Mouse (Mus musculus): ENCODE measurements around the gene Mad1l1.
A peak's percentile ranks its signal among the peaks of the same experiment; 100 is the strongest.

Mad1l1 gene

DNA sequence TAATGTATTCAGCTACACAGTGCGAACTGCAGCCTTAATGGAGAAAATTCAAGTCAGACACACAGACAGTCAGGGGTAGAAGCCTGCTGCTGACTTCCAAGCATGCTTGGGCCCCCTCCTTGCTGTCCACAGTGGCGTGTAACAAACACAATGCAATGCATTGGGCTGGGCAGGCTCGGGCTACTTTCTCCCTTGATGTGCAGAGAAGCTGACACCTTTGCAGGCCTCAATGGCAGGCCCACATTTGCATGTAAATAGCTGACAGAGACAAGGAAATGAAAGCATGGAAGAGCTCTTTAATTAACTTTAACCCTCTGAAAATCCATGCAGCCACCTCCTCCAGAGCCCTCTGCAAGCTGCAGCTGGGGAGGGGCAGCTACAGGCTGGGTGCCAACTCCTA, 147.3 kb downstream of the Mad1l1 start:
- no peak for DNase-seq

DNA sequence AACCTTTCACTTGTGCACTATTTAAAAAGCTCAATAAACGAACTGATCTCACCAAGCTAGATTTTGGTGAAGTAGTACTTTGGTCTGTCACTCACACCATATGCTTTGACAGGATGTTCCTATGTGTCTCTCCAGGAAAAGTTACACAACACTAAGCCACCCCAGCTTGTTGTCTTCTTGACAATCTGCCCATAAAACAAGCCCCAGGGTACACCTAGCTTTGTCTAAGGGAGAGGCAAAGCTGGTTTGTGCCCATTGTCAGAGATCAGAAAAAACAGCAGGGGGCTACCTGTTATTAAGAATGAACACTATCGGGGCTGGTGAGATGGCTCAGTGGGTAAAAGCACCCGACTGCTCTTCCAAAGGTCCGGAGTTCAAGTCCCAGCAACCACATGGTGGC, 148.2 kb downstream of the Mad1l1 start:
- no peak for DNase-seq

DNA sequence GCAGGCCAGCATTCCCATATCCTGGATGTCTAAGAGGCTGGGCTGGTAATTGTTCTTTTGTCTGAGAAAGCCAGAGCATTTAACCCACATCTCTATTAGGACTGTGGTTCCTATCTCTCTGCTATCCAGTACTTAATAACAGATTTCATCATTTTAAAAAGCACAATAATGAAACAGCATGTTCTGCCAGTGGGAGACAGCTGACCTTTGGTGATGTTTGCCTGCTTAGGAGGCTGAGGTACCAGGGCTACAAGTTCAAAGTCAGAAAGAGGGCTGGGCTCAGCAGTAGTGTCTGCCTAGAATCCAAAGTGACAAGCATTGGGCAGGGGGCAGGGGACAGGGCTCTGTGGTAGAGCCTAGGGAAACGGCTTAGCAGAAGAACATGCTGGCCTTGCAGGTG, 149.6 kb downstream of the Mad1l1 start:
- DNase-seq = no peak

DNA sequence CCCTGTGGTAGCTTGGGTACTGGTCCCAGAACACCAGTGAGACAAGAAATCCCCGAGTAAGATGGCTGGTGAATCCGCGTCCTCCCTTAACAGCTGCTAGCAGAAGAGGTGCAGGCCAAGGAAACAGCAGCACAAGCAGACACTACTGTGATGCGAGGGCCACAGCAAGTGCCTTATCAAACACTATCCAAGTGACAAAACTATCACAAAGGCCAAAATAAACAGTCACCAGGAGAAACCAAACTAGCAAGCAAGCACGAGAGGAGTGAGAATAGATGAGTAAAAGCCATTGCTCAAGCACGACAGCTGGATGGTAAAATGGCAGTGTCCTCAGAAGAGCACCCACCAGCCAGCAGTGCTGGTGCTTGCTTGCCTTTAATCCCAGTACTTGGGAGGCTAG, 153.8 kb downstream of the Mad1l1 start:
- DNase-seq = no peak

DNA sequence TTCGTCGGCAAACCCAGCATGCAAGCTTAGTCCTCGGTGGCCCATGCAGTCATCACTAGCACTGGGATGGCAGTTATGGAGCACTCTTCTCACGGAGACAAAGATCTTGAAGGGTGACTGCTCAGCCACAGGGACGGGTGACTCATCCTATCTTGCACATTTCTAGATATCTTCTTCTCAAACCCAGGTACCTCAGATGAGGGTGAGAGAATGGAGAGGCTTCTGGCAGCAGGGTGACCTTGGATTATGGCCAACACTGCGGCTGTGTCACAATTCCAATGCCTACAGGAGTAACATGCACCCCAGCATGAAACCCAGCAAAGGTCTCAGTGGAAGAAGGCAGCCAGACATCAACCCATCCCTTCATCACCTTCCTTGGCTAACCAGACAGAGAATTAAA, 154.3 kb downstream of the Mad1l1 start:
- DNase-seq = peak; percentile 15

DNA sequence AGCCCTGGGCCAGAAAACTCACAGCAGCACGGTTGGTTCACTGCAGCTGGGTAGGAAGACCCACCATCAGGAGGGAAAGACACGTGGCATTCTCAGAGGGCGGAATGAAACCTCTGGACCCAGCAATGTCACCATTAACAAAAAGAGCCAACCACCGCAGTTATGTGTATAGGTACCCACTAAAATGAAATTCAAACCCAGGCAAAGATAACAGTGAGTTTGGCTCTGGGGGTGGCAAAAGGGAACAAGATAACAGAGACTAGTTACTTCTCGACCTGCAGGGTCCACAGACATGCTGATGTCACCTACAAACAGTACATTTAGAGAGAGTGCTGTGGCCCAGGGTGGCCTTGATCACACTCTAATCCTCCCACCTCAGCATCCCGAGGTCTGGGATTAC, 157.4 kb downstream of the Mad1l1 start:
- no peak for DNase-seq

DNA sequence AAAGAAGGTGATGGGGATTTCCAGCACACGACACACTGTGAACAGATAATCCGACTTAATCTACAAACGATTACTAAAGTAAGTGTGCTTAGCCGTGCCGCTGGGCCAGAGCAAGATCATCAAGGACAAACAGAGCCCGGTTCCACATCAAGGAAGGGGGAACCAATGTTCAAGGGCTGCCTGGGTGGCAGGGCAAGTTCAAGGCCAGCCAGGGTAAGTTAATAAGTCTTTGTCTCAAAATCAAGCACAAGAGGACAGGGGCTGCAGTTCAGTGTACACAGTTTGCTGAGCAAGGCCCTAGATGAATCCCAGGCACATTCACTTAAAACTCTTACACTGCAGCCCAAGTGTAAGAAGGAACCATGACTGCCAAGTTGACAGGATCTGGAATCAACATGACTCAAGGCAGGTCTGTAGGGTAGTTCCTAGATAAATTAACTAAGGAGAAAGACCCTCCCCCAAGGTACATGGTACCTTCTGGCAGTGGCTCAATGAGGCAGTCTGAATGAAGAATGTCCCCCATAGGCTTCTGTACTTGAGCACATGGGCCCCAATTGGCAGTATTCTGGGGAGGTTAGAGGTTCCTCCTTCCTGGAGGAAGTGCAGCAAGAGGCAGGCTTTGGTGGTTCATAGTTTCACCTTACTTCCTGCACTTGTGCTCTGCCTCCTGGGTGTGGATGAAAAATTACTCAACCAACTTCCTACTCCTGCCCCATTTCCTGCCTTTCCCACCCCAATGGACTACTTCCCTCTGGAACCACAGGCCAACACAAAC, 159.1 kb downstream of the Mad1l1 start:
- no peak for DNase-seq

DNA sequence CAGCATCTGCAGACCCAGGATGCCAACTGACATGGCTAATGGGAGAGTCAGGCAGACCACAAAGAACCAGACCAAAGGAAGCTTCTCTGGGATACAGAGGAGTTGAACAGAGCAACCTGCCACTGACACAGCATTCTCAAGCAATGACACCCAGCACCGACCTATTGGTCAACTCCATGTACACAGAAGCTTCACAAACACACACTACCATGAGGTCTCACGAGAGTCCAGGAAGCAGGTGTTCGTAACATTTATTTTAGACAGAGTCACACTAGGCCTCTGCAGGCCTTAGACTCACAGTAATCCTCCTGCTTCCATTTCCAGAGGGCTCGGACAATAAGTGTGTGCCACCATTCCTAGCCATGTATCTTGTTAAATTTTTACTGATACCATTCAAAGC, 162.3 kb downstream of the Mad1l1 start:
- DNase-seq = no peak

DNA sequence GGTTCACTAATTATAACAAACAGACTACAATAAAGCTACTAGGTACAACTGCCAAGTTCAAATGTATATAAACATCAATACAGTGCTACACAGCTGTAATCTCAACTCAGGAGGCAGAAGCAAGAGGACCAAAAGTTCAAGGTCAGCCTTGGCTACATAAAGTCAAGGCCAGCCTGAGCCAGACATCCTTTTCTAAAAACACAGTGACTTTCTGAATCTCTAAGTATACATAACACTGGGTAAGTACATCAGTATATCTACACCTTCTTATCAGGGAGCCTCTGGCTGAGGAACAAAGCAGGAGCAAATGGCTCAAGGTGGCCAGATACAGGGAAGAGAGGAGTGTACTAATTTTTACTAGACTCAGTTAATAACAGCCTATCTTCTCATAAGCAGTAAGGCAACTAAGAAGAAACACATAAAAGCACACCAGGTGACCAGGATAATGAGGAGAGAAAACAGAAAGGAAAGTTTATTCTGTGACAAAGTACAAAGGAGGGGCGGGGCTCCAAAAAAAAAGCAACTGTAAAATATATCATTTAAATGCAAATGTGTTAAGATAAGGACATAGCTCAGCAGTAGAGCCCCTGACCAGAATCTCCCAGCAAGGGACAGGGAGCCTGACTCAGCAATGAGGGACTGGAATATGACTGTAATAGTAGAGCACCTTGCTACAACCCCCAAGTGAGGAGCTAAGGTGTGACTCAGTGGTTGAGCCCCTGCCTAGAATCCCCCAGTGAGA, 163.3 kb downstream of the Mad1l1 start:
- DNase-seq = no peak

DNA sequence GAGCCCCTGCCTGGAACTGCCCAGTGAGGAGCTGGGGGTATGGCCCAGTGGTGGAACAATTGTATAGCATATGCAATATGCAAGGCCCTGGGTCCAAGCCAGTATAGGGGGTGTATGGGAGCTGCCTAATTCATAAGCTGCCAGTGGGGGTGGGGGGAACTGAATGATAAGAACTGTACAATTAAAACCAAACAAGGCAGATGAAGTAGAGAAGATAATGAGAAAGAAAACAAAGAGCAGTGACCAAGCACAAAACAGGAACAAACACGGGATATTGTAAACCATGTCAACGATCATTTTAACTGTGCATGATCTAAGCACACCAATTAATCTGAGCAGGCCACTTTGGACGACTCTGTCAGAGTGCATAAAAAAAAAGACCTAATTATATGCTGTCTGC, 167.2 kb downstream of the Mad1l1 start:
- DNase-seq = no peak

DNA sequence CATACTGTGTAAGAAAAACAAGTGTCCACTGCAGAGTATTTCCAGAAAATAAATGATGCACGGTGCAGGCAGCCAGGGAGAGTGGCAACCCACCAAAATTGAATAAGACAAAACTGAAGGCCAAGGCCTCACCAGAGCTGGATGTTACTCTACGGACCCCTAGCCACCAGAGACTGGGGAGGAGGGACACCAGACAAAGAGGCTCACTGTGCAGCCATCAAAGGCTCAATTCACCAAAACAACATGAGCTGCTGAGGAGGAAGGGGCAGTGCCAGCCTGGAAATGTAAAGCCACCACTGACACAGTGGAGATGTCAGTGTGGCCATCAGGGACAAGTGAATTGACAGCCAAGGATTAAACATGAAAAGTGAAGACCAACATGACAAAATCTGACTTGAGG, 169.5 kb downstream of the Mad1l1 start:
- DNase-seq = peak; percentile 13

DNA sequence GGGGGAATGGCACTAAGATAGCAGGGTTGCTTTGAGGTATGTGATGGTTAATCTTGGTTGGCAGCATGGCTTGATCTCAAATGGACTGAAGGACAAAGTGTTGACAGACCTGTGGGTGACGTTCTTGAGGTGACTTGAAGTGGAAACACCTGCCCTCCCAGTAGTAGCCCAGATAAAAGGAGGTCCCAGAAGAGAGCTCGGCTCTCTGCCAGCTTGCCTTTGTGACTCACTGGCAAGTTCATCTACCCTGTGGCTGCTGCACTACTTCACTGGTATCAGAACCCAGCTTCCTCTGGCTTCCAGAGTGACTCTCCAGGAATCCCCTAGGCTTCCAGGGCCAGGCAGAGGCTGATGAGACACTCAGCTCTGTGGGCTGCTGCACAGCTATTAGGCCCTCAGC, 170.2 kb downstream of the Mad1l1 start:
- no peak for DNase-seq

DNA sequence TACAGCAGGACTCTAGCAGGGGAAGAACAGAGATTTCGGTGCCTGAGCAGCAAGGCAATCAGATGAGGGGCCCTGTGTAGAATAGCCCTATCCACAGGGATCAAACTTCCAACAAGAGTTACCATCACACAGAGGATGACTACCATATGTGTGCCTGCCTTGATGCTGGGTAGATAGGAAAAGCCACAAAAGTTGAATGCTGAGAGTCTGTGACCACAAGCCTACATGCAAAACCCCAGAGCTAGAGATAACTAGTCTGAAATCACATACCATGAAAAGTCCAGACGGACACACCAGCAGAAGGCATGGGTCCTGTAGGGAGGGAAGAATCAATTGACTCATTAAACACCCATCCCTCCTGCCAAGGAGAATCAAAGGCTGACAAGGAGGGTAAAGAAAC, 170.7 kb downstream of the Mad1l1 start:
- no peak for DNase-seq

DNA sequence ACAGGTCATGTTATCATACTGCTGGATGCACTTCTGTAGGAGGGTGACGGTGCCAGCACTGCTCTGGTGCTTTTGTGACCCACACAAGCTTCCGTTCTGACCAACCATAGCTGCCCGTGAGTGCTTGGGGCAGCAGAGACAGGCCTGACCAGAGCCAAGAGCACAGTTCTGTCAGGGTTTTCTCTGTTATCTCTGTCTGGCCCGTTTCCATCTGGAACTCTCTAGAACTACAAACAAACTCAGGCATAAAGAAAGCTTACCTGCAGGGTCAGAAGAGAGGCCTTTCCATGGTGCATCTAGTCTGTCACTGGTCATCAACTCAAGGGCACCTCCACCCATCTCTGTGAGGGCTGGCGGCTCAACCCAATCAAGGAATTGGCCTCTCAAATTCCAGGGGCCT, 171.2 kb downstream of the Mad1l1 start:
- no peak for DNase-seq

DNA sequence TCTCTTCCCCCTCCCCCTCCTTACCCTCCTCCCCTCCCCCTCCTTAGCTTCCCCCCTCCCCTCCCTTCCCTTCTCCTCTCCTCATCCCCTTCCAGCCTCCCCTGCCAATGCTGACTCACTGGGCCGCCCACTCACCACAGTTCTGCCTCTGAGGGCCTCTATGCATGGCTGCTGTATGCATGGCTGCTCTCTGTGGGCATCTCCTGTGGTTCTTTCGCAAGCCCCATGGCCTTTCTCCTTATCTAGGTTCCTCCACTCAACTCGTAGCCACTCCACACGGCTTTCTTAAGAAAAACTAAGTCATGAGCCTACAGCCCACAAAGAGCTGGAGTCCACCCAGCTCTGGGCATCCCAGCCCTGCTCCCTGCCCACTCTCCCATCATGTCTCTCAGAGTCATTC, 172.1 kb downstream of the Mad1l1 start:
- no peak for DNase-seq

DNA sequence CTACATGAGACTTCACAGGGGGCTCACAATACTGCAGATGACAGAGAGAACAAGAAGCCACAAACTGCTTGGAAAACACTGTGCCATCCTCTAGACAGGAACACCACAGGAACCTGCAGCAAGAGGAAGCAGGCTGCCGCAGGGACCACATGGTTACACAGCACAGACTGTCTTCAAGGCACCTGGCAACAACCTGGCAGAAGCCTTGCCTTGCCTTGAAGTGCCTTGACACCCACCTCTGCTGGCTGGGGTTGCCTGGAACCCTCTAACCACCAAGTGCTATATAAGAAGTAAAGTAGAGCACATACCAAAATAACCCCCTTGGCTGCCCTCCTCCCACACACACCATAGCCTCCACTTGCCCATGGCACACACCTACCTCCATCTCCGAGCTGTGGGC, 177.8 kb downstream of the Mad1l1 start:
- no peak for DNase-seq

DNA sequence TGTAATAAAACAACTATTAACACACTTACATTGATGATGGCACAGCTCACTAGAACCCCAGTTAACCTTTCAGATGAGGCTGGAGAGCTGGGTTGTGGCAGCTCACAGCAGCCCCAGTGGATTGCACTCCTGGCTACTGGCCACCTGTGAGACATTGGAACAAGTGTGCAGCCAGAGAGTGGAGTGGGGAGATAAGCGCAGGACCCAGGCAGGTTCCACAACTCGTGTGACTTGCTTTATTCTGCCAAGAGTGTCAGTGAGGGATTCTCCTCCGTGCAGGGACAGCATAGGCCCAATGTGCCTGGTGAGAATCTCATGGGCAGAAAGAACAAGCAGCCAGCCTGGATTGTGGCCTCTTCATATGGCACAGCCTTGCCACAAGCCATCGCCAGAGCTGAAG, 180.0 kb downstream of the Mad1l1 start:
- DNase-seq = no peak

DNA sequence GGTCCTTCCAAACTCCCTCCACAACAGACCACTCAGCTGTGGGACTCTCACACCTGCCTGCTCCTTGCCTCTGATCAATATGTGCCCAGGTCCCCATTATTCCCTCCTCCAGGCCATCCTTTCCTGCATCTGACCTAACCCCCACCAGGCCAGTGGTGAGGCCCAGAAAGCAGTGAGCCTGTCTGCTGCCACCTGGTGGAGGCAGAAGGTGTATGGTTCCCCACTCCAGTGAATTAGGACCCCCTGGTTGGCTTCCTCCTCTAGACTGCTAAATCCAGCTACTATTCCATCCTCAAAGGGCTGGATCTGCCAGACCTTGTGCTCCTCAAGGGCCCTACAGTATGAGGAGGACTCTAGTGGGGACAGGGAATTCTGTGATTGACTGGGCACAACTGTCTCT, 181.1 kb downstream of the Mad1l1 start:
- DNase-seq = no peak

DNA sequence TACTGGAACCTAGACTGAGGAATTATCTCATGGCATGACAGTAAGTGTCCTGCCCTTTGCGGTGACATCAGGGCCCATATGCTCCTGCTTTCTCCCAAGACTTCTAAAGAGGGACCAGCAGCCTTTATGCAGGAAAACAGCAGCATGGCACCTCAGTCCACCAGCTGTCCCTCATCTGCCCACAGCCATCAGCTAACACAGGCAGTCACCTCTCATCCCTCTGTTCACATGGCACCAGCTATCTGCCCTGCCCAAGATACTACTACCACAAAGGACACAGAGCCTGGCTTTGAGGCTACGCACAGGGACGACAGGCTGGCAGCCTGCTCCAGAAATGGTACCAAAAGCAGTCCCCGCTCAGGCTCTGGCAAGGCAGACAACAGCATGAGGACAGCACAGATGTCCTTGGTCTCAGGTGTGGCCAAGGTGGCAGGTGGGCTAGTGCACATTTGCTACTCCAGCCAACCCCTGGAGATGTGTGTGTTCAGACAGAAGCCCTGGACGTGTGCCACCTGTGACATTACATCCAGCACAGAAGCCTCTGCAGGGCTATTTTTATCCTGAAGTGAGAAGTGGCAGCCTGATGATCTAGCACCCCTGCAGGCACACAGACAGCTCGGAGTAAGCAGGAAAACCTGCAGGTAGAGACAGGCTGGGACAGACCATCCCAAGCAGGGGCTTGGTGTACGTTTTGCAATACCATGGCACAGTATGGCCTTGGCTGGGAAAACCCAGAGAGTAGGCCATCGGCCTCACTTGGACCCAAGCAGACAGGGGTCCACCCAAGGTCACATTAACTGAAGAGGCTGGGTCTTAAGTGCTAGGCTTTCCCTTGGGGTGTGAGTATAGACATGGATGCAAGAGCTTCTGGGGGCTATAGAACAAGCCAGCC, 185.4 kb downstream of the Mad1l1 start:
- peak; percentile 72 for DNase-seq

DNA sequence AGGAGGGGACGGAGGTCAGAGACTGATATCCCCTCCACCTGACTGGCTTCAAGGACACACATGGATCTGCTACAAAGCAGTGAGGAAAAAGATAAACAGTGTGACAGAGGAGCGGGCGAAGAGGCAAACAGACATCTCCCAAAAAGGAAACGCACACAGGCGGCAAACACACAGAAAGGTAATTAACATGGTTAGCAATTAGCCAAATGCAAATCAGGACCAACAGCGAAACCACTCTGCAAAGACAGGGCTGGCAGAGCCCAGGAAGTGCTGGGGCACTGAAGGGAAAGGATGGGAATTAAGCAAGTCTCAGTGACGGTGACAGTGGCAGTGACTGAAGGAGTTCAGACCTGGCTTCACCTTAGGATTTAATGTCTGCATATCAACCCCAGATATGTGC, 187.3 kb downstream of the Mad1l1 start:
- no peak for DNase-seq

DNA sequence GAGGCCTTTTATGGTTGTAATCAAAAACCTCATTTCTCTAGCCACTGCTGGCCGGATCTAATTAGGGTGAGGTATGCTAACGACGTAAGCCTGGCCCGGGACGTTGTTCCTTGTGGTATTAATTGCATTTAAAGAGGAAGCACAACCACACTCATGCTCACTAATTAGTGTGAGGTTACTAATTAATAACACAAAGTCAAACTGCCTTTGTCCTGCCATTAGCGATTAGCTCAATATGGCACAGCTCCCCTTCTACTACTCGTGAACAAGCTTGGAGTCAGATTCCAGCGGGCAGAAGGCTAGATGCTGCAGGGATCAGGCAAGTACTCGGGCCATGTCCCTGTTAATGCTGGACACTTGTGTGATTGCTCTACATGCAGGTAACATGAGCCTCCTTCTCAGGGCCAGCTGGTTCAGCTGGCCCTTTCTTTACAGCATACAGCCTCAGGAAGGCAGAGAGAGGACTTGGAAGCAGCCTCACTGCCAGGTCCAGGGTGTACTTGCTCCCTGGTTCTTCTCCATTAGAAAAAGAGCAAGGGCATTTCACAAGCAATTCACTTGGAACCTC, 192.9 kb downstream of the Mad1l1 start:
- DNase-seq = no peak

DNA sequence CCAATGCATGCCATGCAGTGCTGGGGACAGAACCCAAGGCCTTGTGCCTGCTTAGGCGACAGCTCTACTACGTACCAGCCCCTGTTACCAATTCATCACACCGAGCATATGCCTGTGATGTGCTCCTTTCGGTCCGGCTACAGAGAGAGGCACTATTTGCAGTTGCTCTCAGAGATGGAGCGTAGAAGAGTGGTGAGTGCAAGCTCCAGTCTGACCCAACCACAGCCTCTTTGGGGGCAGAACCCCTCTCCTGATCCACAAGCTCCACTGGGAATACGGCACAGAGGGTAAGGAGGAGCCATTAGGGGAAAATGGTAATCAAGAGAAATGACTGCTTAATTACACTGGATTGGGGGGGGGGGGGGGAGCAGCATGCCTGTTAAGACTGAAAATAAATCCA, 193.4 kb downstream of the Mad1l1 start:
- DNase-seq = no peak

DNA sequence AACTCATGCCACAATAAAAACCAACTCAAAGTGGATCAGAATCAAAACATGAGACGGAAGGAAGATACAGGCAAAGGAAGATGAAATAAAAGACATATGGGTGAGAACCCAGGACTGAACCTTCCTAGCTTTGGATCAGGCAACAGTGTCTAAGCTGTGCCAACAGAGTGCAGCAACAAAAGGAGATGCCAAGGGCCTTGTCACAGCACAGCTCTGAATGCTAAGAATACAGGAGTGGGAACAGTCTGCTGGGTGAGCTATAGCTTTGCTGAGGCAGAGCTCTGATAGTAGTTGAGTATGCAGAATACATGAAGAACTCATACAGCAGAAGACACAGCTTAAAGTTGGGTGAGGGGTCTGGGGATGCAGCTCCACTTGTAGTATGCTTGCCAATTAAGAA, 196.7 kb downstream of the Mad1l1 start:
- DNase-seq = no peak
